ENCODE assay signal across 24 mouse cellular contexts in the genomic region with DNA sequence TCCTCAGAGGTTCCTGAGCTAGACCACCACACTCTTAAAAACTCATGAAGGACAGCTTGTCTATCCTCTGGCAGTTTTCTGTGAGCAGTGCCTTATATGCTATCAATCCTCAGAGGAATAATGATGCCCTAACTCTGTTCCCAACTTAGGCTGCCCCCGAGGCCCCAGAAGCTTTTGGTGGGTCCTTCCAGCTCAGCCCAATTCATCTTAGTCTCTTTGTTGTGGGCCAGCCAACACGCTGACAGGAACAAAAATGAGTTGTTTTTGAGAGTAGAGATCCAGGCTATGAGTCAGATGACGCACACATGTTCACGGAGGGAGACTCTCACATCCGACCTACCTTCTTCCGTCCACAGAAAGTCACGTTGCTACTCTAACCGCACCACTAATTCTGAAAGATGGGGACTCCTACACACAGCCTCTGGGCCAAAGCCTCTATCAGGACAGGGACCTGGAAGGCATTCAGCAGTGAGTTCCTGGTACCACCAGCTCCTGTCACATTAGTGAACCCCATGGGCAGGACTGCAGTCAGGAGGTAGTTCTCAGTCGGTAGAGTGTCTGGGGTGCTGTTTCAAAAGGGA. TPM values are rescaled to one million over a fixed set of nuclear protein-coding genes. Genes with fewer than 3 reads are reported as not detected.
"Had no signal": no experiment of that assay in that cellular context is flagged by ENCODE, and none has a peak within 500 bp of the region (broad histone marks: within the 10 kb centered on the region; RNA-seq: fewer than 3 reads in every experiment).

No protein-coding gene starts in this region.

- H3K9me3 ChIP-seq: limb, embryonic 13.5 days; liver, embryonic 15.5 days; midbrain, embryonic 15.5 days; stomach, embryonic 15.5 days had no signal

- DNase-seq: kidney, postnatal 14 days; left cerebral cortex, postnatal 4 days; lung, adult 2 months; lung, postnatal 36 days; spleen, adult 18-20 months; thymus, adult 2 months; thymus, postnatal 25 days had no signal

- H3K4me1 ChIP-seq: limb, embryonic 13.5 days; liver, embryonic 15.5 days; midbrain, embryonic 15.5 days; stomach, embryonic 15.5 days had no signal

- ATAC-seq: lung, postnatal 0 days; midbrain, embryonic 15.5 days had no signal

- H3K4me3 ChIP-seq: limb, embryonic 13.5 days; liver, embryonic 15.5 days; midbrain, embryonic 15.5 days; stomach, embryonic 15.5 days had no signal

- H3K27ac ChIP-seq: limb, embryonic 13.5 days; liver, embryonic 15.5 days; midbrain, embryonic 15.5 days; stomach, embryonic 15.5 days had no signal

- H3K4me2 ChIP-seq: limb, embryonic 13.5 days; liver, embryonic 15.5 days; midbrain, embryonic 15.5 days; stomach, embryonic 15.5 days had no signal

- H3K9ac ChIP-seq: limb, embryonic 13.5 days; liver, embryonic 15.5 days; midbrain, embryonic 15.5 days; stomach, embryonic 15.5 days had no signal

- H3K27me3 ChIP-seq: limb, embryonic 13.5 days; liver, embryonic 15.5 days; midbrain, embryonic 15.5 days; stomach, embryonic 15.5 days had no signal

- H3K36me3 ChIP-seq: limb, embryonic 13.5 days; liver, embryonic 15.5 days; midbrain, embryonic 15.5 days; stomach, embryonic 15.5 days had no signal

RNA-seq across cellular contexts. Expression of gene Il10, which starts 26.0 kb away (rescaled TPM):
- total RNA-seq: layer of hippocampus, adult 8-10 months; layer of hippocampus, postnatal 14 days; left cerebral cortex, adult 18-20 months; left cerebral cortex, postnatal 10 days; megakaryocyte progenitor cell, adult 5-6 weeks; monocyte, adult 5-6 weeks had no signal
- polyA plus RNA-seq: kidney, embryonic 14.5 days; liver, adult 2 months; liver, embryonic 15.5 days; lung, adult 2 months; lung, postnatal 0 days; midbrain, embryonic 15.5 days; neural tube, embryonic 14.5 days; stomach, embryonic 15.5 days; testis, adult 2 months had no signal

RNA-seq across cellular contexts. Expression of gene Il19, which starts 53.7 kb away (rescaled TPM):
- total RNA-seq: layer of hippocampus, adult 8-10 months; layer of hippocampus, postnatal 14 days; left cerebral cortex, adult 18-20 months; left cerebral cortex, postnatal 10 days; left cerebral cortex, postnatal 4 days; liver, adult 2 months; megakaryocyte progenitor cell, adult 5-6 weeks; monocyte, adult 5-6 weeks had no signal
- polyA plus RNA-seq: large intestine, adult 2 months; limb, embryonic 13.5 days; liver, adult 2 months; liver, embryonic 15.5 days; lung, adult 2 months; lung, postnatal 0 days; midbrain, embryonic 15.5 days; neural tube, embryonic 14.5 days; stomach, embryonic 15.5 days; testis, adult 2 months; thymus, adult 2 months; urinary bladder, adult 2 months had no signal
